Mouse (Mus musculus): ENCODE measurements at regions not wholly inside any gene's neighbourhood (a gene's known extent, or its start where the extent isn't known, plus 50 kb on each side); places are given as distances from the start of the nearest gene placed in this dataset.
A peak's percentile ranks its signal among the peaks of the same experiment; 100 is the strongest.

DNA sequence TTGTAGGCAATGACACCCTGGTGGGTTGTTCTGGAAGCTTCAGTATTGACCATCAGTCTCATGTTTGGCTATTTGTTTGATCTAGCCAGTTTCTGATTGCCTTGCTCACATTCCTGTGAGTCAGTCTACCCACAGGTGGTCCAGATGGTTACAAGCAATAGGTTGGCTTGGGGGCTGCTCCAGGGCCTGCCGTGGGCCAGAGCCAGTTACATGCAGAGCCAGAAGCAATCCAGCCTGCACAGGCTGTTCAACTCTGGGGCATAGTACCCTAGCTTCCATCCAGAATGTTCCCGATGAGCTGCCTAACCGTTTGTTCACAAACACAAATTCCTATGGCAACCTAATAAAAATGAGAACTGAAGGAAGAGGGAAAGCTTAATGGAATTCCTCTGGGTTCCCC is 253.2 kb upstream of the Far2 start:
- H3K27ac ChIP-seq (ENCODE audit: insufficient read depth, low read depth, low read length) = no peak overlapping the region
- 40% methylated on average over 3 of the region's 3 CpGs for WGBS
- TF ChIP-seq CTCF (IDR thresholded peaks at IDR 0.05; ENCODE audit: insufficient read depth, low read depth, low read length) (no peak), POLR2A (IDR thresholded peaks at IDR 0.05; ENCODE audit: insufficient read depth, low read depth, low read length) (no peak)
- no peak overlapping the region for H3K4me3 ChIP-seq (ENCODE audit: insufficient read depth, low read depth, low read length)
- no peaks in the 10 kb centered on the region for H3K4me1 ChIP-seq (ENCODE audit: control insufficient read depth, insufficient read depth, low read length)

DNA sequence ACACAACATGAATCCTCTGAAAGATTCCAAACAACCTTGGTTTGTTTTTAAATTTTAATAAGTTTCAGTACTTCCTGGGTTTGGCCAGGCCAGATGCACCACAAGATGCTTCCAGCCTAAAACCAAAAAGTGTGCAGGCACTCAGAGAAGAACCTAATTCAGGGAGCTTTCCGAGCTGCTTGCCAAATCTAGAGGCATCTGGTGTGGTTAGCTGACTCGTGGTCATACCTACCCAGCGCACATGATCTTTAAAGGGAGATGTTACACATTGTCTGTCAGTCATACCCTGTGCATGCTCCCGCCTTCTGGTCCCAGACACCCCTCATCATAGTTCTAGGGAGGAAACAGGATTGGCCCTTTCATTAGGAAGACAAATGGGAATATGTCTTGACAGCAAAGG is 252.7 kb upstream of the Far2 start:
- Histone ChIP-seq H3K4me3 (ENCODE audit: insufficient read depth, low read depth, low read length) (no peak overlapping the region), H3K27ac (ENCODE audit: insufficient read depth, low read depth, low read length) (no peak overlapping the region), H3K4me1 (ENCODE audit: control insufficient read depth, insufficient read depth, low read length) (no peaks in the 10 kb centered on the region)
- TF ChIP-seq POLR2A (IDR thresholded peaks at IDR 0.05; ENCODE audit: insufficient read depth, low read depth, low read length) = no peak
- TF ChIP-seq CTCF (IDR thresholded peaks at IDR 0.05; ENCODE audit: insufficient read depth, low read depth, low read length) = no peak
- 74% methylated on average over 4 of the region's 4 CpGs for WGBS

DNA sequence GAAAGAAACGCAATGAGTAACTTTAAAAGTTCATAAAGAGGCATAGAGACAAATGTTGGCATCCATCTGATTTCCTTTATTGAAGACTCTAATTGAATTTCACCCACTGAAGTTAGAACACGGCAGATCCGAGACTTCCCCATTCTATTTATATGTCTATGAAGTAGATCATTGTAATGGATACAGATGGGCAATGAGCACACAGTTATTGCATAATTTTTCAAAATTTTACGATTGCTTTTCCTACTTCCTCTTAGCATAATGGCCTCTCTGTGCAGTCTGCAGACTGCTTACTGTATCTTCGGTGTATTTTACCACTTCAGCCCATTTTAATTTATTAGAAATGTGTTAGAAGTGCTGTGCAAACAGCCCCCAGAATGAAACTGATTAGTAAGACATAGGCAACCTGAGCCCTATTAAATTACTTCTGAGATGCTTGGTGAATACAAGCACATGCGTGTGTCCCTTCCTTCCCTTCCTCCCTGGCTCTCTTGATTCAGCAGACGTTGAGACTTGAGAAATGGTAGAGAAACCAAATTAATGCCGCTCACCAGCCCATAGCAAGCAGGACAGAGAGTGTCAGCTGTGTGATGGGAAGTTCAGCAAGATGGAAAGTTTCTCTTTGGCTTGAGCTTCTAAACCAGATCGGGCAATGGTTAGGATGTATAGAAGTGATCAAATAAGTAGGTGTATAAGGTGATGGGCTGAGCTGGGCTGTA is 247.9 kb upstream of the Far2 start:
- H3K4me1 ChIP-seq (ENCODE audit: control insufficient read depth, insufficient read depth, low read length) = no peaks in the 10 kb centered on the region
- WGBS = 71% methylated on average over 9 of the region's 9 CpGs
- TF ChIP-seq CTCF (IDR thresholded peaks at IDR 0.05; ENCODE audit: insufficient read depth, low read depth, low read length) (no peak), POLR2A (IDR thresholded peaks at IDR 0.05; ENCODE audit: insufficient read depth, low read depth, low read length) (no peak)
- H3K4me3 ChIP-seq (ENCODE audit: insufficient read depth, low read depth, low read length) = no peak overlapping the region
- no peak overlapping the region for H3K27ac ChIP-seq (ENCODE audit: insufficient read depth, low read depth, low read length)

DNA sequence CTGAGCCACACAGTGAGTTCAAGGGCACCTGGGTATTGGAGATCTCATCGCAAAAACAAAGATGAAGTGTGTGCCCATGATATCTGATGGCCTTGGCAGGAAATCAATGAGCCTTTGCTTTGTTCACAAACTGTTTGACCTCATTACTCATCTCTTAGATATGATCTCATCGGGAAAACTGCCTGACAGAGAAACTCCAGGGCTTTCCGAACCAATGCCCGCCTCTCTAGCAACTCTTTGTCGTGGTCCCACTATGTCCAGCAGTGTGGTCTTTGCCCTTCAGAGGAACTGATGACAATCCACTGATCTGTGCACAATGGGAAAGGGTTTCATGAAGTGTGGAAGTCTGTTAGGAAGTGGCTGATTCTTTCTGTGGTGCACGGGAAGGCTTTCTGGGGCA is 247.2 kb upstream of the Far2 start:
- no peak for TF ChIP-seq POLR2A (IDR thresholded peaks at IDR 0.05; ENCODE audit: insufficient read depth, low read depth, low read length)
- no peak for TF ChIP-seq CTCF (IDR thresholded peaks at IDR 0.05; ENCODE audit: insufficient read depth, low read depth, low read length)
- Histone ChIP-seq H3K4me1 (ENCODE audit: control insufficient read depth, insufficient read depth, low read length) (no peaks in the 10 kb centered on the region), H3K27ac (ENCODE audit: insufficient read depth, low read depth, low read length) (no peak overlapping the region), H3K4me3 (ENCODE audit: insufficient read depth, low read depth, low read length) (no peak overlapping the region)
- WGBS = 86% methylated on average over 6 of the region's 6 CpGs

DNA sequence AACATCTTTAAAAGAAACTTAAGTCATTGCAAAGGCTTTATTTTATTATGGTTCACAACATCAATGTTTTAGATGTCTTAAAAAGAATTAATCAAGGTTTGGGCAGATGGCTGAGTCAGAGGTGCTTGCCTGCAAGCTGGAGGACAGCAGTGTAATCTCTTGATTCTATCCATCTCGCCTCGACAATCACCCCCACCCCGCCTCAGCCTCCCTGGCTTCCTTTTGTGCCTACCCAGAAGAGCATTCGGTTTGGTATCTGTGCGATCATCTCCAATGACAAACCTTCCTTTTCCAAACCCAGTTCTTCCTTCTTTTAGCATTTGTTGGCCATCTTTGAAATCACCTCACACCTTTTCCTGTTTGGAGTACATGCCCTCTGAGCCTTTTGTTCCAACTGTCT is 246.2 kb upstream of the Far2 start:
- no peak overlapping the region for H3K4me3 ChIP-seq (ENCODE audit: insufficient read depth, low read depth, low read length)
- TF ChIP-seq POLR2A (IDR thresholded peaks at IDR 0.05; ENCODE audit: insufficient read depth, low read depth, low read length) (no peak), CTCF (IDR thresholded peaks at IDR 0.05; ENCODE audit: insufficient read depth, low read depth, low read length) (no peak)
- no peak overlapping the region for H3K27ac ChIP-seq (ENCODE audit: insufficient read depth, low read depth, low read length)
- no peaks in the 10 kb centered on the region for H3K4me1 ChIP-seq (ENCODE audit: control insufficient read depth, insufficient read depth, low read length)
- WGBS = 96% methylated on average over 5 of the region's 5 CpGs

DNA sequence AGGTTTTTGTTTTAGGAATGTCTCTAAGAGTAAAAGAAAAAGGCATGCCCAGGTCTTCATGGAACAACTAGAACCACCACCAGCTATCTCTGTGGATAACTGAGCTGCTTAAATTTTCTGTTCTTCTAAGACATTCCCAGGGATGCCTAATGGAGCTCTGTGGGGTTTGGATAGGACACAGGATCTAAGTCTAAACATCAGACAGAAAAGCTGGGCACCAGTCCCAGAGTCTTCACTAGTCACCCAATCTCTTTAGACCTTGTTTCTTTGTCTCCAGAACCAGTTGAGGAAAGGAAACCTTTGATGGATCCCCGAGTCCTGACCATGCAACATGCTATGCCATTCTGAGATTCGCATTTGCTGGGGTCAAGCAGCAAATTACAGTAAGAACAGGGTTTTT is 243.2 kb upstream of the Far2 start:
- H3K27ac ChIP-seq (ENCODE audit: insufficient read depth, low read depth, low read length) = no peak overlapping the region
- TF ChIP-seq POLR2A (IDR thresholded peaks at IDR 0.05; ENCODE audit: insufficient read depth, low read depth, low read length) (no peak), CTCF (IDR thresholded peaks at IDR 0.05; ENCODE audit: insufficient read depth, low read depth, low read length) (no peak)
- H3K4me1 ChIP-seq (ENCODE audit: control insufficient read depth, insufficient read depth, low read length) = no peaks in the 10 kb centered on the region
- 81% methylated on average over 2 of the region's 2 CpGs for WGBS
- no peak overlapping the region for H3K4me3 ChIP-seq (ENCODE audit: insufficient read depth, low read depth, low read length)

DNA sequence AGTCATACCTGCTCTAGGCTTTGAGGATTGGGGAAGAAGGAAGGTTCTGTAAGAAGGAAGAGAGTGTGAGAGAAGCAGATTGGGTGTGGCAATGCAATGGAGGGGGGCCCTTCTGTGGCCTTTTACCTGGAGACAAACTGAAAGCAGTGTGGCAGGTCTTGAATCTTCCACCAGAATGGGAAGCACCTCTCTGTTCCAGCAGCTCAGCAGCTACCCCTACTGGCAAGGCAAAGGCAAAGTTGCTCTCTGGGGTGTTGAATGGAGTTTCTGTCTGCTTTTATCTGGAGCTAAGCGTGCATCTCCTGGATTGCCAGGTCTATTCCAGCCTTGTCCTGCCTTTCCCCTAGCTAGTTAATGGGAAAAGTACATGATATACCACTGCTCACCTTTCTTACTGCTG is 236.3 kb upstream of the Far2 start:
- WGBS = 33% methylated on average over 1 of the region's 1 CpGs
- Histone ChIP-seq H3K4me3 (ENCODE audit: insufficient read depth, low read depth, low read length) (no peak overlapping the region), H3K27ac (ENCODE audit: insufficient read depth, low read depth, low read length) (no peak overlapping the region), H3K4me1 (ENCODE audit: control insufficient read depth, insufficient read depth, low read length) (no peaks in the 10 kb centered on the region)
- no peak for TF ChIP-seq POLR2A (IDR thresholded peaks at IDR 0.05; ENCODE audit: insufficient read depth, low read depth, low read length)
- TF ChIP-seq CTCF (IDR thresholded peaks at IDR 0.05; ENCODE audit: insufficient read depth, low read depth, low read length) = peak; percentile 35; the same call in 1 of the 2 replicates

DNA sequence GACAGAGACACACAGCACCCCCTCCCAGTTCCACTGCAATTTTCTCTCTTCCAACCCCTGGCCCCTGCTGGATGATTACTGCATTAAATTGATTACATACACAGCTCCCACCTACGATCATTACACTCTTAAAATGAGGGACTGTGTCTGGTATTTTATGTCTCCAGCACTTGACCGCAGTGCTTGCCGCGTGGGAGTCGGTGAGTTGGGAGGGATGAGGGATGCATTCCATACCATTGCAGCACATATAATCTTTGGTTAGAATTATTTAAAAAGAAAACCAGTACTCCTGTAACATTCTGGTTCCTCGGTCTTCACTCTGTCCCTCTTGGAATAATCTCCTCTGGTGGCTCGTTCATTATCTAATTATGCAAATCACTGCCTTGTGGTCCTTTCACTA is 230.2 kb upstream of the Far2 start:
- Histone ChIP-seq H3K27ac (ENCODE audit: insufficient read depth, low read depth, low read length) (no peak overlapping the region), H3K4me3 (ENCODE audit: insufficient read depth, low read depth, low read length) (no peak overlapping the region), H3K4me1 (ENCODE audit: control insufficient read depth, insufficient read depth, low read length) (no peaks in the 10 kb centered on the region)
- TF ChIP-seq POLR2A (IDR thresholded peaks at IDR 0.05; ENCODE audit: insufficient read depth, low read depth, low read length) (no peak), CTCF (IDR thresholded peaks at IDR 0.05; ENCODE audit: insufficient read depth, low read depth, low read length) (no peak)
- WGBS = 68% methylated on average over 7 of the region's 7 CpGs

DNA sequence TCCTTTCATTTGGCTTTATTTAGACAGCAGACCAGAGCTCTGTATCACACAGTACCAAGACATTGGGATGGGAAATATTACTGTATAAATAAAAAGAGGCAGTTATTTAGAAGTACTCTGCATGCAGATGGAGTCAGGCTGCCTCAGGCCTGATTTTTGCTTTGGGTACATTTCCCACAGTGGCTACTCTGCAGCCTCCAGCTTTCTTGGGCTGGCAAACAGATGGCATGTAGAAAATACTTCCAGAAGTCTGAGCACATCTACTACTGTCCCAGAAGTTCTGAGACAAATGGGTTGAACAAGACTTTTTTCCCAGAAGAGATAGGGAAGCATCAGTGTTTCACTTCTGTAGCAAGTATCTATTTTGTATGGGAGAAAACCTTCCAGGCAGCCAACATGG is 229.8 kb upstream of the Far2 start:
- Histone ChIP-seq H3K27ac (ENCODE audit: insufficient read depth, low read depth, low read length) (no peak overlapping the region), H3K4me3 (ENCODE audit: insufficient read depth, low read depth, low read length) (no peak overlapping the region), H3K4me1 (ENCODE audit: control insufficient read depth, insufficient read depth, low read length) (no peaks in the 10 kb centered on the region)
- no peak for TF ChIP-seq POLR2A (IDR thresholded peaks at IDR 0.05; ENCODE audit: insufficient read depth, low read depth, low read length)
- no peak for TF ChIP-seq CTCF (IDR thresholded peaks at IDR 0.05; ENCODE audit: insufficient read depth, low read depth, low read length)

DNA sequence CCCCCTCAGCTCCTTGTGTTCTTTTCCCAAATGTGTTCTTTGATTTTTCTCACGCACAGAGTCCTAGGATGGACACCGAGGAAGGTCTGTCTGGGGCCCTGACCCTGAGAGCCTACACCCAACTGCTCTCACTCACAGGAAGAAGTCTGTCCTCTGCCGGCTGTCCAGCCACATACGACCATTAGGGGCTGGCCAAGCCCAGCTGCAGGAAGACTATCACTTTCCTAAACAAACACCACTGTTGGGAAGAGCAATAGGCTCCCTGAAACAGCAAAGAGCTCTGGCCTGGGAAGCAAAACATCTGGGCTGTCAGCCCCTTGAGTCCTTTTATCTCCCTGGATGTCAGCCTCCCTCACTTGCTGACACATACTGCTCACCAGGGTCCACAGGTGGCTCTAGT is 224.8 kb upstream of the Far2 start:
- no peak overlapping the region for H3K4me3 ChIP-seq (ENCODE audit: insufficient read depth, low read depth, low read length)
- no peak overlapping the region for H3K27ac ChIP-seq (ENCODE audit: insufficient read depth, low read depth, low read length)
- TF ChIP-seq CTCF (IDR thresholded peaks at IDR 0.05; ENCODE audit: insufficient read depth, low read depth, low read length) = no peak
- TF ChIP-seq POLR2A (IDR thresholded peaks at IDR 0.05; ENCODE audit: insufficient read depth, low read depth, low read length) = no peak
- no peaks in the 10 kb centered on the region for H3K4me1 ChIP-seq (ENCODE audit: control insufficient read depth, insufficient read depth, low read length)
- 67% methylated on average over 4 of the region's 4 CpGs for WGBS
